Mouse (Mus musculus): ENCODE measurements around the gene Rapgef2. TPM values are rescaled to one million over a fixed set of nuclear protein-coding genes. Genes with fewer than 3 reads are reported as not detected.

Rapgef2 gene
- polyA plus RNA-seq (2014; fragmentation: Illumina TruSeq; extraction: RNeasy Lipid Tissue Mini Kit (QIAGEN cat#74804); ENCODE audit: low read depth, low replicate concordance): 5.4 TPM

GRCm38 (mm10) chr3:79286376-79287107 is at the start of gene Rapgef2:
Rapgef2 (minus strand) TSS chr3:79286517.

Other genes with a start within 250 kb of the Rapgef2 start
- not detected for gene Gm17359, start 50.1 kb upstream of the Rapgef2 start, polyA plus RNA-seq (2014; fragmentation: Illumina TruSeq; extraction: RNeasy Lipid Tissue Mini Kit (QIAGEN cat#74804); ENCODE audit: low read depth, low replicate concordance)